Comparison of ENCODE assay signal across 11 mouse cellular contexts in the genomic region with DNA sequence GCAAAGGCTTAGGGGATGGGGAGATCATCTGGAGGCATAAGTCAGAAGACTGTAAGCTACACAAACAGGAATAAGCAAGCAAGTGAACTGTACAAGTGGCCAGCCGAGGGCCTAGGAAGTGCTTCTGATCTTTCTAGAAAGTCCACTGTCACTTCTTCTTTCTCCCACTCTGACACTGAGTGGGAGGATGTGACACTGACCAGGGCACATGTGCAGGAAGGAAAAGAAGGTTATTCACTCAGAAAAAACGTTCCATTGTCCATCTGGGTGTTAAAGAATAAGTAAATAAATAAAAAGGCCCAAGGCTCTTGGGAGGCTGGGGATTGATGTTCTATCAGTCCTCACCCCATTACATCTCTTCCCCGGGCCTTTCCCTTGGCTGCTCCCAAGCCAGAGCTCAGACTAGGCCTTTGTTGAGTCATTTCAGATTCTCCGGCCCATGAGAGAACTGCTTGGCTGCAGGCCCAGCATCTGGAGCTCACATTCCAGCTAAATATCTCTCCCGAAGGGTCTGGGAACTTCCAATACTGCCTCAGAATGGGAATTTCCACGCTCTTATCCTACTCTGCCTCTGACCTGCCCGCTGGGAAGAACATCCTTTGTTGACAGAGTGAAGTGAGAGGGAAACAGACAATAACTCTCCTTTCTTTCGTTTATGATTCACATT. TPM values are rescaled to one million over a fixed set of nuclear protein-coding genes. Genes with fewer than 3 reads are reported as not detected.
A peak's percentile ranks its signal among the peaks of the same experiment; 100 is the strongest.
DNase-seq lines count a peak whose midpoint lies in the region; ATAC-seq lines count a peak whose summit lies in the region.
"Had no signal": no experiment of that assay in that cellular context is flagged by ENCODE, and none has a peak within 500 bp of the region (broad histone marks: within the 10 kb centered on the region; RNA-seq: fewer than 3 reads in every experiment).

No protein-coding gene starts in this region.

- H3K27me3 ChIP-seq in limb, embryonic 12.5 days, result no peaks in the 10 kb centered on the region
- H3K27me3 ChIP-seq in limb, embryonic 10.5 days (ENCODE audit: low read depth, poor library complexity, severe bottlenecking), result no peaks in the 10 kb centered on the region
- H3K27me3 ChIP-seq in embryonic facial prominence, embryonic 14.5 days (replicated peaks; ENCODE audit: control insufficient read depth, insufficient read depth, low read length), result no peaks in the 10 kb centered on the region

- peaks cover 3% of the 10 kb centered on the region; the same call in 1 of the 2 replicates for H3K4me1 ChIP-seq in limb, embryonic 12.5 days (replicated peaks)
- 0 out of 2 replicates have a peak, but pooled peaks cover 3% of the 10 kb centered on the region for H3K4me1 ChIP-seq in limb, embryonic 10.5 days
- H3K4me1 ChIP-seq in embryonic facial prominence, embryonic 14.5 days (ENCODE audit: control insufficient read depth, insufficient read depth, low read length), result peaks cover 19% of the 10 kb centered on the region

- ATAC-seq in limb, embryonic 12.5 days (ENCODE audit: insufficient number of reproducible peaks, insufficient read depth, low FRiP score, low TSS enrichment, low read depth), result no peak
- ATAC-seq in embryonic facial prominence, embryonic 14.5 days (ENCODE audit: low read depth), result peak; percentile 83
- no peak for ATAC-seq in monocyte, adult 5-6 weeks (replicated peaks; ENCODE audit: insufficient number of reproducible peaks, low FRiP score, low TSS enrichment, poor library complexity, severe bottlenecking)

- no peaks in the 10 kb centered on the region for H3K9me3 ChIP-seq in limb, embryonic 12.5 days
- no peaks in the 10 kb centered on the region for H3K9me3 ChIP-seq in limb, embryonic 10.5 days (replicated peaks)
- H3K9me3 ChIP-seq in embryonic facial prominence, embryonic 14.5 days (ENCODE audit: control insufficient read depth, low read length), result no peaks in the 10 kb centered on the region

- H3K4me3 ChIP-seq in limb, embryonic 12.5 days (replicated peaks), result no peak overlapping the region
- H3K4me3 ChIP-seq in limb, embryonic 10.5 days, result no peak overlapping the region
- no peak overlapping the region for H3K4me3 ChIP-seq in embryonic facial prominence, embryonic 14.5 days (ENCODE audit: low read depth, low read length)

- H3K9ac ChIP-seq in limb, embryonic 12.5 days (replicated peaks), result no peak overlapping the region
- no peak overlapping the region for H3K9ac ChIP-seq in embryonic facial prominence, embryonic 14.5 days (ENCODE audit: low read depth, low read length)

- WGBS in limb, embryonic 12.5 days, result 60% methylated on average over 8 of the region's 8 CpGs
- WGBS in limb, embryonic 10.5 days, result 75% methylated on average over 8 of the region's 8 CpGs
- 25% methylated on average over 8 of the region's 8 CpGs for WGBS in embryonic facial prominence, embryonic 14.5 days
- 27% methylated on average over 8 of the region's 8 CpGs for WGBS in large intestine, adult 2 months

- H3K36me3 ChIP-seq in limb, embryonic 12.5 days, result no peaks in the 10 kb centered on the region
- H3K36me3 ChIP-seq in limb, embryonic 10.5 days, result no peaks in the 10 kb centered on the region
- no peaks in the 10 kb centered on the region for H3K36me3 ChIP-seq in embryonic facial prominence, embryonic 14.5 days (ENCODE audit: control insufficient read depth, insufficient read depth, low read length)

- no peak for DNase-seq in limb, embryonic 10.5 days (ENCODE audit: low spot score)
- DNase-seq in embryonic facial prominence, embryonic 14.5 days (ENCODE audit: low spot score), result peak; percentile 93
- peak; percentile 79 for DNase-seq in heart, postnatal 25 days (ENCODE audit: low spot score)
- peak; percentile 1 for DNase-seq in large intestine, adult 2 months (ENCODE audit: low read depth, low spot score)
- DNase-seq in ovary, postnatal 14 days (ENCODE audit: low spot score), result peak; percentile 46
- DNase-seq in left cerebral cortex, adult 8-10 months (ENCODE audit: low spot score in 2 of 2), result no peak

- peak overlapping the region; percentile 69; the same call in 1 of the 2 replicates for H3K27ac ChIP-seq in limb, embryonic 12.5 days
- no peak overlapping the region for H3K27ac ChIP-seq in limb, embryonic 10.5 days
- peak overlapping the region; percentile 77 for H3K27ac ChIP-seq in embryonic facial prominence, embryonic 14.5 days (replicated peaks; ENCODE audit: low read depth, low read length)

- H3K4me2 ChIP-seq in limb, embryonic 12.5 days, result no peak overlapping the region
- H3K4me2 ChIP-seq in embryonic facial prominence, embryonic 14.5 days (ENCODE audit: low read depth, low read length), result no peak overlapping the region

- intact Hi-C loops in heart, postnatal 25 days (cut with DNase I), result no loop called here

RNA-seq across cellular contexts. Expression of a gene that starts 2.6 kb away (rescaled TPM):
- 1.1 and 1.5 TPM in 2 replicates for polyA plus RNA-seq in limb, embryonic 12.5 days (2016; fragmentation: Nextera tagmentation; extraction: Ambion mirVana)
- 0.19 TPM in 1 of 2 replicates, not detected in the other for polyA plus RNA-seq in limb, embryonic 10.5 days (2016; fragmentation: Nextera tagmentation; extraction: Ambion mirVana)
- 6.6 and 9.8 TPM in 2 replicates for polyA plus RNA-seq in embryonic facial prominence, embryonic 14.5 days (2014; fragmentation: Nextera tagmentation; extraction: Ambion mirVana)
- total RNA-seq in heart, postnatal 25 days (2021), result 1 to 10 TPM; 1.2 to 1.3 TPM
- polyA plus RNA-seq in large intestine, adult 2 months (2012; rRNA removed), result 2.6 and 3.1 TPM in 2 replicates
- 3.4 to 5.0 TPM in 2 of 3 replicates, not detected in the other for total RNA-seq in monocyte, adult 5-6 weeks (2017)
- not detected for total RNA-seq in left cerebral cortex, adult 8-10 months (2022)

RNA-seq across cellular contexts. Expression of a gene that starts 5.6 kb away (rescaled TPM):
- polyA plus RNA-seq in limb, embryonic 12.5 days (2016; fragmentation: Nextera tagmentation; extraction: Ambion mirVana), result not detected in 2 replicates
- not detected in 2 replicates for polyA plus RNA-seq in limb, embryonic 10.5 days (2016; fragmentation: Nextera tagmentation; extraction: Ambion mirVana)
- polyA plus RNA-seq in embryonic facial prominence, embryonic 14.5 days (2014; fragmentation: Nextera tagmentation; extraction: Ambion mirVana), result not detected in 2 replicates
- total RNA-seq in heart, postnatal 25 days (2021), result not detected
- polyA plus RNA-seq in large intestine, adult 2 months (2012; rRNA removed), result not detected in 2 replicates
- not detected in 3 replicates for total RNA-seq in monocyte, adult 5-6 weeks (2017)
- total RNA-seq in left cerebral cortex, adult 8-10 months (2022), result not detected
- total RNA-seq: MEL had no signal
- polyA plus RNA-seq: gonadal fat pad, adult 2 months; spleen, adult 2 months had no signal

RNA-seq across cellular contexts. Expression of a gene that starts 12.7 kb away (rescaled TPM):
- 0.46 TPM in 1 of 2 replicates, not detected in the other for polyA plus RNA-seq in limb, embryonic 12.5 days (2016; fragmentation: Nextera tagmentation; extraction: Ambion mirVana)
- polyA plus RNA-seq in limb, embryonic 10.5 days (2016; fragmentation: Nextera tagmentation; extraction: Ambion mirVana), result not detected in 2 replicates
- 5.3 and 6.3 TPM in 2 replicates for polyA plus RNA-seq in embryonic facial prominence, embryonic 14.5 days (2014; fragmentation: Nextera tagmentation; extraction: Ambion mirVana)
- total RNA-seq in heart, postnatal 25 days (2021), result under 1 TPM; 0.78 to 0.88 TPM
- polyA plus RNA-seq in large intestine, adult 2 months (2012; rRNA removed), result 0.86 and 1.2 TPM in 2 replicates
- not detected in 3 replicates for total RNA-seq in monocyte, adult 5-6 weeks (2017)
- total RNA-seq in left cerebral cortex, adult 8-10 months (2022), result not detected
- total RNA-seq: MEL had no signal
- polyA plus RNA-seq: spleen, adult 2 months had no signal

RNA-seq across cellular contexts. Expression of a gene that starts 24.8 kb away (rescaled TPM):
- 0.19 TPM in 1 of 2 replicates, not detected in the other for polyA plus RNA-seq in limb, embryonic 12.5 days (2016; fragmentation: Nextera tagmentation; extraction: Ambion mirVana)
- not detected in 2 replicates for polyA plus RNA-seq in limb, embryonic 10.5 days (2016; fragmentation: Nextera tagmentation; extraction: Ambion mirVana)
- polyA plus RNA-seq in embryonic facial prominence, embryonic 14.5 days (2014; fragmentation: Nextera tagmentation; extraction: Ambion mirVana), result 5.8 and 6.3 TPM in 2 replicates
- total RNA-seq in heart, postnatal 25 days (2021), result 1 to 10 TPM in 1 of 2 experiments, under 1 TPM in 1; 0.48 to 1.9 TPM
- 14.8 and 26.6 TPM in 2 replicates for polyA plus RNA-seq in large intestine, adult 2 months (2012; rRNA removed)
- total RNA-seq in monocyte, adult 5-6 weeks (2017), result not detected in 3 replicates
- under 1 TPM in 2 of 4 experiments, not detected in 2; 0.49 to 0.62 TPM for total RNA-seq in left cerebral cortex, adult 8-10 months (2022)
- total RNA-seq: MEL had no signal

Comparison
In these comparisons a context has a peak if more than half of its experiments do, and no peak if none do; other contexts are left out.
1. DNase-seq: peak in embryonic facial prominence, embryonic 14.5 days (single experiment), heart, postnatal 25 days (single experiment), large intestine, adult 2 months (single experiment) and ovary, postnatal 14 days (single experiment); none in limb, embryonic 10.5 days (single experiment) and left cerebral cortex, adult 8-10 months (0 of 2).